Mouse (Mus musculus): ENCODE measurements around the gene Col18a1. TPM values are rescaled to one million over a fixed set of nuclear protein-coding genes. Genes with fewer than 3 reads are reported as not detected.

The Col18a1 gene
- polyA plus RNA-seq, 1 experiment from 2014 or later: 104 TPM

- peak overlapping the region; percentile 33; the same call in 1 of the 2 replicates for H3K27ac ChIP-seq (ENCODE audit: low read length)
- WGBS (ENCODE audit: insufficient replicate concordance): 37% methylated on average over 3 of the region's 3 CpGs
- no peaks in the 10 kb centered on the region for H3K36me3 ChIP-seq (ENCODE audit: control insufficient read depth, insufficient read depth)
Observed at GRCm38 (mm10) chr10:77206565-77207079, 40.3 kb upstream of the Col18a1 start.

GRCm38 (mm10) chr10:77206134-77206533 is 39.8 kb upstream of the Col18a1 start:
- Histone ChIP-seq H3K27ac (ENCODE audit: low read length) (no peak overlapping the region), H3K27me3 (ENCODE audit: control insufficient read depth, insufficient read depth, low read depth, low read length) (no peaks in the 10 kb centered on the region), H3K4me2 (ENCODE audit: low read depth, low read length) (no peak overlapping the region), H3K4me3 (ENCODE audit: low read depth, low read length) (no peak overlapping the region), H3K36me3 (ENCODE audit: control insufficient read depth, insufficient read depth) (no peaks in the 10 kb centered on the region), H3K9ac (ENCODE audit: low read depth, low read length) (no peak overlapping the region), H3K9me3 (replicated peaks; ENCODE audit: control insufficient read depth, low read length) (no peaks in the 10 kb centered on the region), H3K4me1 (ENCODE audit: control insufficient read depth, low read depth, low read length) (peaks cover 18% of the 10 kb centered on the region)
- WGBS (ENCODE audit: insufficient replicate concordance): 82% methylated on average over 2 of the region's 2 CpGs
- no peak for ATAC-seq (ENCODE audit: low read depth)

More at GRCm38 (mm10) chr10:77206565-77207079, 40.3 kb upstream of the Col18a1 start:
- Histone ChIP-seq H3K9me3 (replicated peaks; ENCODE audit: control insufficient read depth, low read length) (no peaks in the 10 kb centered on the region), H3K4me2 (ENCODE audit: low read depth, low read length) (no peak overlapping the region), H3K9ac (ENCODE audit: low read depth, low read length) (no peak overlapping the region), H3K27me3 (ENCODE audit: control insufficient read depth, insufficient read depth, low read depth, low read length) (no peaks in the 10 kb centered on the region), H3K4me3 (ENCODE audit: low read depth, low read length) (no peak overlapping the region), H3K4me1 (ENCODE audit: control insufficient read depth, low read depth, low read length) (peaks cover 22% of the 10 kb centered on the region)
- no peak for ATAC-seq (ENCODE audit: low read depth)

- no peak for ATAC-seq (ENCODE audit: low read depth)
- Histone ChIP-seq H3K36me3 (ENCODE audit: control insufficient read depth, insufficient read depth) (no peaks in the 10 kb centered on the region), H3K27me3 (ENCODE audit: control insufficient read depth, insufficient read depth, low read depth, low read length) (no peaks in the 10 kb centered on the region; the same call in 1 of the 2 replicates), H3K4me2 (ENCODE audit: low read depth, low read length) (no peak overlapping the region), H3K4me3 (ENCODE audit: low read depth, low read length) (no peak overlapping the region), H3K9me3 (replicated peaks; ENCODE audit: control insufficient read depth, low read length) (no peaks in the 10 kb centered on the region), H3K4me1 (ENCODE audit: control insufficient read depth, low read depth, low read length) (peaks cover 1% of the 10 kb centered on the region), H3K27ac (ENCODE audit: low read length) (no peak overlapping the region), H3K9ac (ENCODE audit: low read depth, low read length) (no peak overlapping the region)
- WGBS (ENCODE audit: insufficient replicate concordance): 61% methylated on average over 4 of the region's 4 CpGs
Observed at GRCm38 (mm10) chr10:77203960-77204359, 37.6 kb upstream of the Col18a1 start.

DNA sequence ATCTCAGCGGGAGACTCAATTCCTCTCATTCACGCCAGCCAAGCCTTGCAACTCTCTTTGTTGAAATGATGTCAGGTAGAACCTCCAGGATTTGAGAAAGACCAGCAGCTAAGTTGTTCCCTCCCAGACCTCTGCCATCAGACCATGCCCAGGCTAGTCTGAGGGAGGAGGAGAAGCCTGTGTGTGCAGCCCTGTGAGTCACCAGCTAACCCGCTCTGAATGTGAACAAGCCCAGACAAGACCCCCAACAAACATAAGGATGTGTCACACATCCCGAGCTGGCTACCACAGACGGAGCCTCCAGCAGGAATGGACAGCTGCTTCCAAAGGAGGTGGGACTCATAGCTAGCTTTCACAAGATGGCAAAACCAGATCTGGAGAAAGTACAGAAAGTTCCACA is 35.6 kb upstream of the Col18a1 start:
- Histone ChIP-seq H3K4me2 (ENCODE audit: low read depth, low read length) (no peak overlapping the region), H3K9me3 (replicated peaks; ENCODE audit: control insufficient read depth, low read length) (no peaks in the 10 kb centered on the region), H3K27ac (ENCODE audit: low read length) (no peak overlapping the region), H3K27me3 (ENCODE audit: control insufficient read depth, insufficient read depth, low read depth, low read length) (no peaks in the 10 kb centered on the region; the same call in 1 of the 2 replicates), H3K36me3 (ENCODE audit: control insufficient read depth, insufficient read depth) (no peaks in the 10 kb centered on the region), H3K4me3 (ENCODE audit: low read depth, low read length) (no peak overlapping the region), H3K4me1 (ENCODE audit: control insufficient read depth, low read depth, low read length) (no peaks in the 10 kb centered on the region; the same call in 1 of the 2 replicates), H3K9ac (ENCODE audit: low read depth, low read length) (no peak overlapping the region)
- 61% methylated on average over 5 of the region's 5 CpGs for WGBS (ENCODE audit: insufficient replicate concordance)
- no peak for ATAC-seq (ENCODE audit: low read depth)

DNA sequence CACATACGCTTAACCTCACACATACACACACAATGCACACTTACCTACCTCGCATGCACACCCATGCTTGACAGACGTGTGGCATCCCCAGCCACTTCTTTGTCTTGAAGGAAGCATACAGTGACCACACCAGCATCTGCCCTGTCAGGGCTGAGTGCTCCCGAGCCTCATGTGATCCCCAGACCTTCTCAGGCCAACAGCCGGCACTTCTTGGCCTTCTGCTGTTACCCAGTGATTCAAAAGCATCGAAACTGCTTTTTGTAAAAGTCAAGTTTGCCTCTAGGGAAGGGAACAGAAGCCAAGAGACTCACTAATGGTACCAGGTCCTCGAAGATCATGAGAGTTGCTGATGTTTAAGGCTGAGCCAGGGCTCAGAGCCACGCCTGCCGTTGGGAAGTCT is 33.9 kb upstream of the Col18a1 start:
- no peak overlapping the region for H3K27ac ChIP-seq (ENCODE audit: low read length)
- peaks cover 2% of the 10 kb centered on the region for H3K4me1 ChIP-seq (ENCODE audit: control insufficient read depth, low read depth, low read length)
- no peaks in the 10 kb centered on the region for H3K36me3 ChIP-seq (ENCODE audit: control insufficient read depth, insufficient read depth)
- H3K4me2 ChIP-seq (ENCODE audit: low read depth, low read length): no peak overlapping the region
- no peak overlapping the region for H3K4me3 ChIP-seq (ENCODE audit: low read depth, low read length)
- no peak overlapping the region for H3K9ac ChIP-seq (ENCODE audit: low read depth, low read length)
- H3K9me3 ChIP-seq (replicated peaks; ENCODE audit: control insufficient read depth, low read length): no peaks in the 10 kb centered on the region
- ATAC-seq (ENCODE audit: low read depth): no peak
- WGBS (ENCODE audit: insufficient replicate concordance): 68% methylated on average over 9 of the region's 9 CpGs
- H3K27me3 ChIP-seq (ENCODE audit: control insufficient read depth, insufficient read depth, low read depth, low read length): no peaks in the 10 kb centered on the region; the same call in 1 of the 2 replicates

DNA sequence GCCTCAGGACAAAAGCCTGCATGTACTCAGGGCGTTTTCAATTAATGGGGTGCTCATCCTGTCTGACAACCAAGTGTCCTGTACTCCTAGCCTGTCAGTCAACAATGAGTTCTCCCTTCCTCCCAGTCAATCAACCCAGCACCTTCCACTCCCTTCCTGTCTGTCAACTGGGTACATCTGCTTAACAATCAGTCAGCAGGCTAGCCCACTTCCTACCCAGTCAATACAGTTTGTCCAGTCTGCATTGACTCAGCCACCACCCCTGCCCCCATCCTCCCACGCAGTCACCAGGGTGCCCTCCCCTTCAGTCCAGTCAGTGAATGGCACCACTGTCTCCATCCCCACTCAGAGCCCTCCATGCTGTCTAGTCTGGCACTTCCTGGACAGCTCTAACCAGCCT is 32.9 kb upstream of the Col18a1 start:
- ATAC-seq (ENCODE audit: low read depth): peak; percentile 9; the same call in 1 of the 2 replicates
- H3K27me3 ChIP-seq (ENCODE audit: control insufficient read depth, insufficient read depth, low read depth, low read length): no peaks in the 10 kb centered on the region; the same call in 1 of the 2 replicates
- no peak overlapping the region for H3K4me2 ChIP-seq (ENCODE audit: low read depth, low read length)
- H3K4me1 ChIP-seq (ENCODE audit: control insufficient read depth, low read depth, low read length): peaks cover 2% of the 10 kb centered on the region
- no peak overlapping the region for H3K27ac ChIP-seq (ENCODE audit: low read length)
- no peaks in the 10 kb centered on the region for H3K36me3 ChIP-seq (ENCODE audit: control insufficient read depth, insufficient read depth)
- H3K4me3 ChIP-seq (ENCODE audit: low read depth, low read length): no peak overlapping the region
- no peak overlapping the region for H3K9ac ChIP-seq (ENCODE audit: low read depth, low read length)
- no peaks in the 10 kb centered on the region for H3K9me3 ChIP-seq (replicated peaks; ENCODE audit: control insufficient read depth, low read length)
- WGBS (ENCODE audit: insufficient replicate concordance): 44% methylated on average over 2 of the region's 2 CpGs

GRCm38 (mm10) chr10:77197469-77198209 is 31.3 kb upstream of the Col18a1 start:
- 33% methylated on average over 9 of the region's 9 CpGs for WGBS (ENCODE audit: insufficient replicate concordance)
- H3K4me1 ChIP-seq (ENCODE audit: control insufficient read depth, low read depth, low read length): peaks cover 2% of the 10 kb centered on the region
- H3K27me3 ChIP-seq (ENCODE audit: control insufficient read depth, insufficient read depth, low read depth, low read length): no peaks in the 10 kb centered on the region; the same call in 1 of the 2 replicates
- H3K4me2 ChIP-seq (ENCODE audit: low read depth, low read length): no peak overlapping the region
- H3K36me3 ChIP-seq (ENCODE audit: control insufficient read depth, insufficient read depth): no peaks in the 10 kb centered on the region
- H3K9me3 ChIP-seq (replicated peaks; ENCODE audit: control insufficient read depth, low read length): no peaks in the 10 kb centered on the region
- H3K27ac ChIP-seq (ENCODE audit: low read length): no peak overlapping the region
- no peak for ATAC-seq (ENCODE audit: low read depth)
- H3K9ac ChIP-seq (ENCODE audit: low read depth, low read length): no peak overlapping the region
- no peak overlapping the region for H3K4me3 ChIP-seq (ENCODE audit: low read depth, low read length)

GRCm38 (mm10) chr10:77196676-77197075 is 30.3 kb upstream of the Col18a1 start:
- no peak for ATAC-seq (ENCODE audit: low read depth)
- H3K4me2 ChIP-seq (ENCODE audit: low read depth, low read length): no peak overlapping the region
- no peak overlapping the region for H3K4me3 ChIP-seq (ENCODE audit: low read depth, low read length)
- peaks cover 2% of the 10 kb centered on the region for H3K4me1 ChIP-seq (ENCODE audit: control insufficient read depth, low read depth, low read length)
- H3K27me3 ChIP-seq (ENCODE audit: control insufficient read depth, insufficient read depth, low read depth, low read length): no peaks in the 10 kb centered on the region; the same call in 1 of the 2 replicates
- whole genome bisulfite sequencing (ENCODE audit: insufficient replicate concordance): 78% methylated on average over 4 of the region's 4 CpGs
- H3K9me3 ChIP-seq (replicated peaks; ENCODE audit: control insufficient read depth, low read length): no peaks in the 10 kb centered on the region
- H3K9ac ChIP-seq (ENCODE audit: low read depth, low read length): no peak overlapping the region
- no peaks in the 10 kb centered on the region for H3K36me3 ChIP-seq (ENCODE audit: control insufficient read depth, insufficient read depth)
- H3K27ac ChIP-seq (ENCODE audit: low read length): no peak overlapping the region

DNA sequence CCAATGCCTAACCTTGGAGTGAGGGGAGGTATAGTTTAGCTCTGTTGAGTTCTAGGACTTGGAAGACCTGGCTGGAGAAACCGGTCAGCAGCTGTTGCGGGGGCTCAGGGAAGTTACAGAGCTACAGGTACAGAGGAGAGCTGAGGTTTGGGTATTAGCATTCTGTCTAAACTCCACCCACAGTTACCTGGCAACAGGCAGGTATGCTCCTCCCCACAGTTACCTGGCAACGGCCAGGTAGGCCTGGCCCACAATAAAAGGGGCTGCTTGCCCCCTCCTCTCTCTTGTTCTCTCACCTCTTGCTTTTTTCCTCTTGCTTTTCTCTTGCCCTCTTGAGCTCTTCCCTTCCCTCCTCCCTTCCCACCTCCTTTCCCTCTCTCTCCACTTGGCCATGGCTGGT is 29.8 kb upstream of the Col18a1 start:
- no peaks in the 10 kb centered on the region; the same call in 1 of the 2 replicates for H3K27me3 ChIP-seq (ENCODE audit: control insufficient read depth, insufficient read depth, low read depth, low read length)
- H3K27ac ChIP-seq (ENCODE audit: low read length): no peak overlapping the region
- no peaks in the 10 kb centered on the region for H3K36me3 ChIP-seq (ENCODE audit: control insufficient read depth, insufficient read depth)
- no peak for ATAC-seq (ENCODE audit: low read depth)
- H3K4me3 ChIP-seq (ENCODE audit: low read depth, low read length): no peak overlapping the region
- 79% methylated on average over 3 of the region's 3 CpGs for WGBS (ENCODE audit: insufficient replicate concordance)
- no peak overlapping the region for H3K4me2 ChIP-seq (ENCODE audit: low read depth, low read length)
- no peaks in the 10 kb centered on the region for H3K9me3 ChIP-seq (replicated peaks; ENCODE audit: control insufficient read depth, low read length)
- no peak overlapping the region for H3K9ac ChIP-seq (ENCODE audit: low read depth, low read length)
- peaks cover 2% of the 10 kb centered on the region for H3K4me1 ChIP-seq (ENCODE audit: control insufficient read depth, low read depth, low read length)
